Mouse (Mus musculus) liver, embryonic 14 days (tissue): ENCODE data around the gene Gm11569. TPM values are rescaled to one million over a fixed set of nuclear protein-coding genes. Genes with fewer than 3 reads are reported as not detected.

Experiments used
- polyA plus RNA-seq: library from polyadenylated mRNA; depleted of rRNA; stranded (reverse); fragments of >200 nt; gene quantifications from 2 replicates; pipeline ENCODE4 v1.2.3, GENCODE M21; 2012; rRNA removed

The Gm11569 gene
- polyA plus RNA-seq, result not detected in 2 replicates

DNA sequence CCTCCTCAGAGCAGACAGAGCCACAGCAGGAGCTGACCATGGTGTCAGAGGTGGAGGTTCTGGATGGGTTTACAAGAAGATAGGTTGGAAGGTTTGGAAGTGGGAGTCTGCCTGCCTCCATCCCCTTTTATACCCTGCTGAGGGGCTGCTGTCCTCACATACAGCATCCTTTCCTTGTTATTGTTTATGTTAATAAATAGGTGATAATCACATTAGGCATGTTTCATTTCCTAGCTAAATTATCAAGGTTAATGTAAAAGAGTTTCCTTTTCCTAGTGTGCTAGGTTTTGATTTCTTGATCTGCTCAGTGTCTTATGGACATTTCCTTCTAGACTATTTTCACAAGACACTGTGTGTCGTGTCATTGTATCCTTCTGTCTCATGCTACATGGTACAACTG, at the start of gene Gm11569:
Gene Gm11569, minus strand, starts transcription at position 101 of the 400 bp plus-strand sequence.

GRCm38 (mm10) chr11:99837966-99838365, 39.2 kb upstream of the Gm11569 start, which contains the start of gene 2300003K06Rik:
TSS of gene 2300003K06Rik (minus strand) at chr11:99838066.

GRCm38 (mm10) chr11:99815566-99815965, 16.8 kb upstream of the Gm11569 start, which contains the start of gene Gm11564:
TSS of gene Gm11564 (minus strand) at chr11:99815666.

GRCm38 (mm10) chr11:99809792-99810191, 11.1 kb upstream of the Gm11569 start, which contains the start of gene Krtap4-13:
TSS of gene Krtap4-13 (minus strand) at chr11:99809892.

DNA sequence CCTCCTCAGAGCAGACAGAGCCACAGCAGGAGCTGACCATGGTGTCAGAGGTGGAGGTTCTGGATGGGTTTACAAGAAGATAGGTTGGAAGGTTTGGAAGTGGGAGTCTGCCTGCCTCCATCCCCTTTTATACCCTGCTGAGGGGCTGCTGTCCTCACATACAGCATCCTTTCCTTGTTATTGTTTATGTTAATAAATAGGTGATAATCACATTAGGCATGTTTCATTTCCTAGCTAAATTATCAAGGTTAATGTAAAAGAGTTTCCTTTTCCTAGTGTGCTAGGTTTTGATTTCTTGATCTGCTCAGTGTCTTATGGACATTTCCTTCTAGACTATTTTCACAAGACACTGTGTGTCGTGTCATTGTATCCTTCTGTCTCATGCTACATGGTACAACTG, 5.6 kb upstream of the Gm11569 start, which contains the start of gene Gm11554:
Gene Gm11554, minus strand, starts transcription at position 101 of the 400 bp plus-strand sequence.

DNA sequence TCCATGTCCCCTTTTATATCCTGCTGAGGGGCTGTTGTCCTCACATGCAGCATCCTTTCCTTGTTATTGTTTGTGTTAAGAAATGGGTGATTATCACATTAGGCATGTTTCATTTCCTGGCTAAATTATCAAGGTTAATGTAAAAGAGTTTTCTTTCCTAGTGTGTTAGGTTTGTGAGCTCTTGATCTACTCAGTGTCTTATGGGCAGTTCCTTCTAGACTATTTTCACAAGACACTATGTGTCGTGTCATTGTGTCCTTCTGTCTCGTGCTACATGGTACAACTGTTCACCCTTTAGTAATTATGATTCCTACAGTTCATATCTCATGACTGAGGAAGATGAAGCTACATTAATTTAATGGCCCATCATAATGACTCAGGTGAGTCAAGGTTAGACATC, 5.4 kb downstream of the Gm11569 start, which contains the start of gene Gm11596:
Gene Gm11596, minus strand, starts transcription at position 101 of the 400 bp plus-strand sequence.

GRCm38 (mm10) chr11:99784900-99785299, 13.8 kb downstream of the Gm11569 start, which contains the start of gene Krtap4-9:
TSS of gene Krtap4-9 (plus strand) at chr11:99785200.

DNA sequence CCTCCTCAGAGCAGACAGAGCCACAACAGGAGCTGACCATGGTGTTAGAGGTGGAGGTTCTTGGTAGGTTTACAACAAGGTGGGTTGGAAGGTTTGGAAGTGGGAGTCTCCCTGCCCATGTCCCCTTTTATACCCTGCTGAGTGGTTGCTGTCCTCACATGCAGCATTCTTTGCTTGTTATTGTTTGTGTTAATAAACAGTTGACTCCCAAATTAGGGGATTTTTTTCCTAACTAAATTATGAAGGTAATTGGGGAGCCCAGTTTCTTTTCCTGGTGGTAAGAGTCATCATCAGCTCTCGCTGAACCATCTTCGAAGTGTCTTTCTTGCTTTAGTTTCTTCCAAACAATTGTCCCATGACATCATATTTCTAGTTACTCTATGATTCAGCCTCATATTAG, 18.1 kb downstream of the Gm11569 start, which contains the start of gene Krtap4-8:
Gene Krtap4-8, minus strand, starts transcription at position 101 of the 400 bp plus-strand sequence.

GRCm38 (mm10) chr11:99772813-99773212, 25.9 kb downstream of the Gm11569 start, which contains the start of gene Gm11595:
TSS of gene Gm11595 (minus strand) at chr11:99772913.

Other genes starting within 250 kb of the Gm11569 start
- gene Krtap3-3, start 248.1 kb downstream of the Gm11569 start, polyA plus RNA-seq, result not detected in 2 replicates
- not detected in 2 replicates for gene Krtap3-2, start 242.1 kb downstream of the Gm11569 start, polyA plus RNA-seq
- not detected in 2 replicates for gene Gm11939, start 239.5 kb downstream of the Gm11569 start, polyA plus RNA-seq
- gene Krtap3-1, start 232.3 kb downstream of the Gm11569 start, polyA plus RNA-seq, result not detected in 2 replicates
- gene Krtap1-5, start 217.9 kb downstream of the Gm11569 start, polyA plus RNA-seq, result not detected in 2 replicates
- gene Krtap1-4, start 215.3 kb downstream of the Gm11569 start, polyA plus RNA-seq, result not detected in 2 replicates
- not detected in 2 replicates for gene Krtap1-3, start 207.6 kb downstream of the Gm11569 start, polyA plus RNA-seq
- gene Krtap9-3, start 200.8 kb downstream of the Gm11569 start, polyA plus RNA-seq, result not detected in 2 replicates
- gene Gm11938, start 195.6 kb downstream of the Gm11569 start, polyA plus RNA-seq, result not detected in 2 replicates
- gene Gm11937, start 188.7 kb downstream of the Gm11569 start, polyA plus RNA-seq, result not detected in 2 replicates
- not detected in 2 replicates for gene Krtap2-4, start 184.1 kb downstream of the Gm11569 start, polyA plus RNA-seq
- not detected in 2 replicates for gene Gm11562, start 178.5 kb downstream of the Gm11569 start, polyA plus RNA-seq
- not detected in 2 replicates for gene Krtap4-1, start 170.7 kb downstream of the Gm11569 start, polyA plus RNA-seq
- gene Krtap4-2, start 163.8 kb downstream of the Gm11569 start, polyA plus RNA-seq, result not detected in 2 replicates
- gene Krtap4-7, start 154.8 kb downstream of the Gm11569 start, polyA plus RNA-seq, result not detected in 2 replicates
- gene Gm11555, start 148.7 kb downstream of the Gm11569 start, polyA plus RNA-seq, result not detected in 2 replicates
- not detected in 2 replicates for gene Gm11563, start 140.0 kb downstream of the Gm11569 start, polyA plus RNA-seq
- gene Krtap4-6, start 133.0 kb downstream of the Gm11569 start, polyA plus RNA-seq, result not detected in 2 replicates
- not detected in 2 replicates for gene Gm14190, start 108.2 kb downstream of the Gm11569 start, polyA plus RNA-seq
- gene Gm14180, start 64.6 kb downstream of the Gm11569 start, polyA plus RNA-seq, result not detected in 2 replicates
- gene Gm11595, start 26.0 kb downstream of the Gm11569 start, polyA plus RNA-seq, result not detected in 2 replicates
- not detected in 2 replicates for gene Krtap4-8, start 18.2 kb downstream of the Gm11569 start, polyA plus RNA-seq
- not detected in 2 replicates for gene Krtap4-9, start 13.7 kb downstream of the Gm11569 start, polyA plus RNA-seq
- not detected in 2 replicates for gene Gm11596, start 5.5 kb downstream of the Gm11569 start, polyA plus RNA-seq
- not detected in 2 replicates for gene Gm11554, start 5.5 kb upstream of the Gm11569 start, polyA plus RNA-seq
- gene Krtap4-13, start 11.0 kb upstream of the Gm11569 start, polyA plus RNA-seq, result not detected in 2 replicates
- not detected in 2 replicates for gene Gm11564, start 16.7 kb upstream of the Gm11569 start, polyA plus RNA-seq
- gene 2300003K06Rik, start 39.1 kb upstream of the Gm11569 start, polyA plus RNA-seq, result not detected in 2 replicates
- gene Krtap4-16, start 52.7 kb upstream of the Gm11569 start, polyA plus RNA-seq, result 0.09 and 0.10 TPM in 2 replicates
- gene Gm11568, start 59.0 kb upstream of the Gm11569 start, polyA plus RNA-seq, result not detected in 2 replicates
- gene Gm11559, start 65.5 kb upstream of the Gm11569 start, polyA plus RNA-seq, result not detected in 2 replicates
- not detected in 2 replicates for gene Krtap9-1, start 74.5 kb upstream of the Gm11569 start, polyA plus RNA-seq
- not detected in 2 replicates for gene Gm11567, start 80.3 kb upstream of the Gm11569 start, polyA plus RNA-seq
- not detected in 2 replicates for gene Krtap31-1, start 109.0 kb upstream of the Gm11569 start, polyA plus RNA-seq
- not detected in 2 replicates for gene Gm11565, start 115.8 kb upstream of the Gm11569 start, polyA plus RNA-seq
- gene Krtap31-2, start 137.4 kb upstream of the Gm11569 start, polyA plus RNA-seq, result not detected in 2 replicates
- gene Krtap9-5, start 149.5 kb upstream of the Gm11569 start, polyA plus RNA-seq, result not detected in 2 replicates
- gene Krtap29-1, start 180.1 kb upstream of the Gm11569 start, polyA plus RNA-seq, result not detected in 2 replicates
- gene Krtap16-1, start 187.7 kb upstream of the Gm11569 start, polyA plus RNA-seq, result not detected in 2 replicates
- not detected in 2 replicates for gene Krtap17-1, start 195.1 kb upstream of the Gm11569 start, polyA plus RNA-seq
- not detected in 2 replicates for gene Krt33a, start 217.3 kb upstream of the Gm11569 start, polyA plus RNA-seq
- gene Krt33b, start 230.9 kb upstream of the Gm11569 start, polyA plus RNA-seq, result not detected in 2 replicates
- not detected in 2 replicates for gene Krt34, start 242.6 kb upstream of the Gm11569 start, polyA plus RNA-seq